Mouse (Mus musculus): ENCODE measurements at regions not wholly inside any gene's neighbourhood (a gene's known extent, or its start where the extent isn't known, plus 50 kb on each side); places are given as distances from the start of the nearest gene placed in this dataset.

- no peak for TF ChIP-seq GATA1 (IDR thresholded peaks at IDR 0.05; ENCODE audit: borderline replicate concordance, low read length)
- TF ChIP-seq FLI1 (IDR thresholded peaks at IDR 0.05; ENCODE audit: low read length), result no peak
Observed at GRCm38 (mm10) chr10:62055408-62055807, 76.5 kb upstream of the Col13a1 start.
